Mouse (Mus musculus): ENCODE data around the gene Yap1. TPM values are rescaled to one million over a fixed set of nuclear protein-coding genes. Genes with fewer than 3 reads are reported as not detected.
A peak's percentile ranks its signal among the peaks of the same experiment; 100 is the strongest.
"Not testable (repeated sequence)": the region's sequence is repeated elsewhere in the genome, so short reads cannot be mapped to it uniquely, and the experiment has no call there.

The Yap1 gene
- total RNA-seq, 2 experiments from 2014 or later: 0.24 TPM; not detected in 1

- no peak for ATAC-seq (replicated peaks; ENCODE audit: low FRiP score, low TSS enrichment, poor library complexity, severe bottlenecking)
Observed at GRCm38 (mm10) chr9:7934419-7934818, 70.0 kb downstream of the Yap1 start.

- ATAC-seq (replicated peaks; ENCODE audit: low FRiP score, low TSS enrichment, poor library complexity, severe bottlenecking): no peak
Observed at GRCm38 (mm10) chr9:7929552-7929951, 74.8 kb downstream of the Yap1 start.

GRCm38 (mm10) chr9:7928866-7929265 lies 75.5 kb downstream of the Yap1 start:
- ATAC-seq (replicated peaks; ENCODE audit: low FRiP score, low TSS enrichment, poor library complexity, severe bottlenecking): no peak

- ATAC-seq (replicated peaks; ENCODE audit: low FRiP score, low TSS enrichment, poor library complexity, severe bottlenecking): no peak
Observed at GRCm38 (mm10) chr9:7928207-7928793, 76.1 kb downstream of the Yap1 start.

- no peak for ATAC-seq (replicated peaks; ENCODE audit: low FRiP score, low TSS enrichment, poor library complexity, severe bottlenecking)
Observed at GRCm38 (mm10) chr9:7914925-7915324, 89.5 kb downstream of the Yap1 start.

- ATAC-seq (replicated peaks; ENCODE audit: low FRiP score, low TSS enrichment, poor library complexity, severe bottlenecking): peak; percentile 66
Observed at GRCm38 (mm10) chr9:7914487-7914886, 89.9 kb downstream of the Yap1 start.

GRCm38 (mm10) chr9:7913953-7914352 lies 90.4 kb downstream of the Yap1 start:
- no peak for ATAC-seq (replicated peaks; ENCODE audit: low FRiP score, low TSS enrichment, poor library complexity, severe bottlenecking)

- ATAC-seq (replicated peaks; ENCODE audit: low FRiP score, low TSS enrichment, poor library complexity, severe bottlenecking): no peak
Observed at GRCm38 (mm10) chr9:7907351-7907985, 96.9 kb downstream of the Yap1 start.

- ATAC-seq (replicated peaks; ENCODE audit: low FRiP score, low TSS enrichment, poor library complexity, severe bottlenecking): no peak
Observed at GRCm38 (mm10) chr9:7906564-7906963, 97.8 kb downstream of the Yap1 start.

- ATAC-seq (replicated peaks; ENCODE audit: low FRiP score, low TSS enrichment, poor library complexity, severe bottlenecking): no peak
Observed at GRCm38 (mm10) chr9:7903825-7904224, 100.6 kb downstream of the Yap1 start.

- ATAC-seq (replicated peaks; ENCODE audit: low FRiP score, low TSS enrichment, poor library complexity, severe bottlenecking): peak; percentile 46; the same call in 1 of the 2 replicates
Observed at GRCm38 (mm10) chr9:7903262-7903661, 101.1 kb downstream of the Yap1 start.

- ATAC-seq (replicated peaks; ENCODE audit: low FRiP score, low TSS enrichment, poor library complexity, severe bottlenecking): no peak
Observed at GRCm38 (mm10) chr9:7902311-7902710, 102.1 kb downstream of the Yap1 start.

- no peak for ATAC-seq (replicated peaks; ENCODE audit: low FRiP score, low TSS enrichment, poor library complexity, severe bottlenecking)
Observed at GRCm38 (mm10) chr9:7900965-7901364, 103.4 kb downstream of the Yap1 start.

- ATAC-seq (replicated peaks; ENCODE audit: low FRiP score, low TSS enrichment, poor library complexity, severe bottlenecking): peak; percentile 94
Observed at GRCm38 (mm10) chr9:7897502-7897901, 106.9 kb downstream of the Yap1 start.

- not testable (repeated sequence) for ATAC-seq (replicated peaks; ENCODE audit: low FRiP score, low TSS enrichment, poor library complexity, severe bottlenecking)
Observed at GRCm38 (mm10) chr9:7891796-7892195, 112.6 kb downstream of the Yap1 start.

- no peak for ATAC-seq (replicated peaks; ENCODE audit: low FRiP score, low TSS enrichment, poor library complexity, severe bottlenecking)
Observed at GRCm38 (mm10) chr9:7891177-7891576, 113.2 kb downstream of the Yap1 start.

- ATAC-seq (replicated peaks; ENCODE audit: low FRiP score, low TSS enrichment, poor library complexity, severe bottlenecking): no peak
Observed at GRCm38 (mm10) chr9:7884346-7884745, 120.0 kb downstream of the Yap1 start.

GRCm38 (mm10) chr9:7882304-7882865 lies 122.0 kb downstream of the Yap1 start:
- no peak for ATAC-seq (replicated peaks; ENCODE audit: low FRiP score, low TSS enrichment, poor library complexity, severe bottlenecking)
